Mouse (Mus musculus): ENCODE data around the gene Pde6h.

Gene Pde6h

GRCm38 (mm10) chr6:136912751-136913265, 10.8 kb upstream of the Pde6h start:
- DNase-seq (ENCODE audit: low spot score): no peak

- peak; percentile 36 for DNase-seq (ENCODE audit: low spot score)
Measured at GRCm38 (mm10) chr6:136913384-136914126, 10.1 kb upstream of the Pde6h start.

- no peak for DNase-seq (ENCODE audit: low spot score)
Measured at GRCm38 (mm10) chr6:136914234-136914633, 9.4 kb upstream of the Pde6h start.

- no peak for DNase-seq (ENCODE audit: low spot score)
Measured at GRCm38 (mm10) chr6:136915721-136916395, 7.8 kb upstream of the Pde6h start.

GRCm38 (mm10) chr6:136917885-136918284, 5.7 kb upstream of the Pde6h start:
- no peak for DNase-seq (ENCODE audit: low spot score)

- DNase-seq (ENCODE audit: low spot score): peak; percentile 59
Measured at GRCm38 (mm10) chr6:136920320-136921257, 3.0 kb upstream of the Pde6h start.

GRCm38 (mm10) chr6:136921601-136922000, 2.0 kb upstream of the Pde6h start:
- no peak for DNase-seq (ENCODE audit: low spot score)

- no peak for DNase-seq (ENCODE audit: low spot score)
Measured at GRCm38 (mm10) chr6:136922080-136922479, 1.6 kb upstream of the Pde6h start, which contains the start of gene Erp27. Gene Erp27, minus strand, starts transcription at chr6:136922180.

- DNase-seq (ENCODE audit: low spot score): no peak
Measured at GRCm38 (mm10) chr6:136922871-136923270, 761 bp upstream of the Pde6h start.

GRCm38 (mm10) chr6:136925049-136925448, 1.4 kb downstream of the Pde6h start:
- DNase-seq (ENCODE audit: low spot score): no peak

GRCm38 (mm10) chr6:136927626-136928025, 4.0 kb downstream of the Pde6h start:
- no peak for DNase-seq (ENCODE audit: low spot score)

- no peak for DNase-seq (ENCODE audit: low spot score)
Measured at GRCm38 (mm10) chr6:136930677-136931076, 7.0 kb downstream of the Pde6h start.

- DNase-seq (ENCODE audit: low spot score): no peak
Measured at GRCm38 (mm10) chr6:136931246-136931645, 7.6 kb downstream of the Pde6h start.

- no peak for DNase-seq (ENCODE audit: low spot score)
Measured at GRCm38 (mm10) chr6:136934068-136934467, 10.4 kb downstream of the Pde6h start.

- no peak for DNase-seq (ENCODE audit: low spot score)
Measured at GRCm38 (mm10) chr6:136935233-136935632, 11.6 kb downstream of the Pde6h start.

- no peak for DNase-seq (ENCODE audit: low spot score)
Measured at GRCm38 (mm10) chr6:136936361-136936760, 12.7 kb downstream of the Pde6h start.

GRCm38 (mm10) chr6:136937117-136937516, 13.5 kb downstream of the Pde6h start:
- no peak for DNase-seq (ENCODE audit: low spot score)

- DNase-seq (ENCODE audit: low spot score): no peak
Measured at GRCm38 (mm10) chr6:136938331-136939126, 14.9 kb downstream of the Pde6h start.

- no peak for DNase-seq (ENCODE audit: low spot score)
Measured at GRCm38 (mm10) chr6:136939326-136940187, 15.9 kb downstream of the Pde6h start.
